Mouse (Mus musculus) liver, embryonic 13.5 days (tissue): Measurements from ENCODE around the gene Angptl6. TPM values are rescaled to one million over a fixed set of nuclear protein-coding genes. Genes with fewer than 3 reads are reported as not detected.

Experiments
- ATAC-seq: fragments of 200-750 bp; cut with Nextera tagmentation; 2 replicates; pipeline ENCODE4 v1.8.0; 2017; ENCODE audit warnings: low read depth, mild to moderate bottlenecking, moderate number of reproducible peaks, moderate library complexity
- DNase-seq: peaks from one replicate; pipeline ENCODE4 v3.0.0; 2022
- H3K27ac ChIP-seq: fragments of 300-500 bp; sonication (generic); 2 replicates; pipeline ENCODE4 v1.5.1; 2015; ENCODE audit warnings: moderate library complexity, mild to moderate bottlenecking, inconsistent platforms
- H3K27me3 ChIP-seq: fragments of 300-500 bp; sonication (generic); 2 replicates; pipeline ENCODE4 v1.6.1; 2015; ENCODE audit warnings: mild to moderate bottlenecking, inconsistent platforms
- H3K36me3 ChIP-seq: fragments of 300-500 bp; sonication (generic); 2 replicates; pipeline ENCODE4 v1.6.1; 2015; ENCODE audit warnings: mild to moderate bottlenecking, inconsistent platforms
- H3K4me1 ChIP-seq: fragments of 300-500 bp; sonication (generic); replicated peaks from 2 replicates; pipeline ENCODE4 v1.6.1; 2015; ENCODE audit warnings: inconsistent platforms
- H3K4me2 ChIP-seq: fragments of 300-500 bp; sonication (generic); 2 replicates; pipeline ENCODE4 v1.6.1; 2015; ENCODE audit warnings: inconsistent platforms, mild to moderate bottlenecking, moderate library complexity
- H3K4me3 ChIP-seq: fragments of 300-500 bp; sonication (generic); replicated peaks from 2 replicates; pipeline ENCODE4 v1.5.1; 2015; ENCODE audit warnings: mild to moderate bottlenecking, inconsistent platforms
- H3K9ac ChIP-seq: fragments of 300-500 bp; sonication (generic); 2 replicates; pipeline ENCODE4 v1.6.1; 2015; ENCODE audit warnings: mild to moderate bottlenecking, inconsistent platforms
- H3K9me3 ChIP-seq: fragments of 300-500 bp; sonication (generic); replicated peaks from 2 replicates; pipeline ENCODE4 v1.6.1; 2016; ENCODE audit warnings: inconsistent platforms
- WGBS: fragments of 180-500 bp; shearing (Covaris S2); methylation state at CpG from one replicate; pipeline ENCODE4 v1.1.7; 2015; ENCODE audit not compliant: insufficient replicate concordance; 5-methylcytosine and 5-hydroxymethylcytosine counted together
- polyA plus RNA-seq: library from polyadenylated mRNA; unstranded; fragments of >200 nt; fragmentation: Nextera tagmentation; extraction: Ambion mirVana; gene quantifications from 2 replicates; pipeline ENCODE4 v1.2.1, GENCODE M21; 2015

Angptl6 gene
- polyA plus RNA-seq, 1 experiment from 2014 or later: 10.1 TPM

DNA sequence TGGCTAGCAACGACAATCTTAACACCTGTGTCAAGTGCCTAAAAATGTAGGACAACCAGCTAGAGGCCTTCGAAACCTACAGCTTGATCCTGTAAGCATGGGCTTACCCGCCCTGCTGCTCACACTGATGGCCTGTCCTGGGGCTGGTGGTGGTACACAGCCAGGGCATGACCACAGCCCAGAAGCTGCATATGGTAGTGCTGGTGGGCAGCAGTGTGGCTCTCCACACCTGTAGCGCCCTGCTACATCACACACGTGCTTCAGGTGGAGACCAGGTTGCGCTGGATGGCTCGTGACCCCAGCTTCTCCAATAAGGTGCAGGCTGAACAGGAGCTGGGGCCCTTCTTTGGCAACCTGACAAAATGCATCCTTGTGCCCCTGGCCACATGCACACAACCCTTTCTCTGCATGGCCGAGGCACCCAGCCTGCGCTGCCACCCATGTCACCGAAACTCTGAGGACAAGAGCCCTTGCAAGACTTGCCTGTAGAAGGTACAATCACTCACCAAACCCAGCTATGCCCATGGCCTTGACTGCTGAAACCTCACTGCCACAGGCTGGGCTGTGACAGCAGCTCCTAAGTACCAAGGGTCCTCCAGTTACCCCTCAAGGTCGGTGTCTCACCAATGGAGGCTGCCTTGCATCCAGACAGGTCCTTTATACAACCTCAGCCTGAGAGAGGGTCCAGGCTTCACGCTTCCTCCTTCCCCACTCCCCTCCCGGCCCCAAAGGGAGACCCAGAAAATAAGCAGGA is 14.2 kb upstream of the Angptl6 start:
- DNase-seq (no peak), ATAC-seq (no peak)
- Histone ChIP-seq H3K4me3 (no peak overlapping the region), H3K27me3 (no peaks in the 10 kb centered on the region), H3K27ac (peak overlapping the region; percentile 47), H3K4me1 (peaks cover 70% of the 10 kb centered on the region), H3K36me3 (peaks cover 85% of the 10 kb centered on the region), H3K4me2 (no peak overlapping the region), H3K9ac (no peak overlapping the region), H3K9me3 (no peaks in the 10 kb centered on the region)
- 73% methylated on average over 13 of the region's 13 CpGs for WGBS

DNA sequence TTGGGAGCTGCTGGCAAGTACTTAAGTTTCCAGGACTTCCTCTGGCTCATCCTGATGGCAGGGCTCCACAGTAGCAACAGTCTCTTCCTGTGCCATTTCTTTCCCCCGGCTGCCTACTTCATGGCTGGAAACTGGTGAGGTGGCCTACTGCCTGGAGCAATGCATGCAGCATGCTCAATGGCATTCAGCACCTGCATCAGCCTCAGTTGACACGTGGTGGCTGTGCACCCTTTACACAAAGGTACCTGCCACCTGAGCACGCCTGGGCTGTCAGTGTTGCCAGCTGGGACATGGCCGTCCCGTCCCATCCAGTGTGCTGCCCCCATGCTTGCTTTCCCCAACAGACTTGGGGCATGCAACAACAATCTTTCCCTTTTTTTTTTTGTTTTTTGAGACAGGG is 13.5 kb upstream of the Angptl6 start:
- H3K27ac ChIP-seq: peak overlapping the region; percentile 47

DNA sequence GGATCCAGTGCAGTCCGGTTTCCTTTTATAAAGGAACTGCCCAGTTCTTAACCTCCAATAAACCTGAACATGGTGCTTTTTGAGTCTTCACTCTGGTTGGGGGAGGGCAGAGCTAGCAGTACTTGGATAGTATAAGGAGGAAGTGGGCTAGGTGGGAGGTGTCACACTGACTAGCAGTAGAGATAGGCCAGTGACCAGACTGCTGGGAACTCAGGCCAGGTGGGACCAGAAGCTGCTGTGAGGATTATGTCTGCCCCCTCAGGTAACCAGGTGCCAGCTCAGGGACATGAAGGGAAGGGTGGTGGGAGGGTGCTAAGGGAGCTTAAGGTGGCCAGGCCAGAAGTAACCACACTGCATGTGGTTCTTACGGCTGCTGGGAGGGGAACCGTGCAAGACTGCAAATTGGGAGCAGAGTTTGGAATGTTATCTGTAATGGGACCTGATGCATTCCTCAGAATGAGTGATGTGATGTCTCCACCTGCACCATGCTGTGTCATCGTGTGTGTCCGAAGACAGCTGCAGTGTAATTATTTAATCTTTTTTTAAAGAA is 12.7 kb upstream of the Angptl6 start:
- peaks cover 80% of the 10 kb centered on the region for H3K36me3 ChIP-seq

More for the DNA sequence above, 13.5 kb upstream of the Angptl6 start:
- peaks cover 73% of the 10 kb centered on the region for H3K4me1 ChIP-seq
- no peak overlapping the region for H3K4me2 ChIP-seq
- ATAC-seq: no peak
- no peaks in the 10 kb centered on the region for H3K27me3 ChIP-seq
- peaks cover 85% of the 10 kb centered on the region for H3K36me3 ChIP-seq
- no peak for DNase-seq
- H3K4me3 ChIP-seq: no peak overlapping the region
- no peaks in the 10 kb centered on the region for H3K9me3 ChIP-seq
- H3K9ac ChIP-seq: no peak overlapping the region
- WGBS: 57% methylated on average over 5 of the region's 5 CpGs

GRCm38 (mm10) chr9:20891339-20892103 is 12.0 kb upstream of the Angptl6 start:
- Histone ChIP-seq H3K4me1 (peaks cover 64% of the 10 kb centered on the region), H3K36me3 (peaks cover 73% of the 10 kb centered on the region), H3K9me3 (no peaks in the 10 kb centered on the region), H3K4me2 (no peak overlapping the region), H3K27me3 (no peaks in the 10 kb centered on the region), H3K27ac (peak overlapping the region; percentile 90), H3K9ac (0 out of 2 replicates have a peak overlapping the region, but pooled peaks have one; percentile 15), H3K4me3 (peak overlapping the region; percentile 14; the same call in 1 of the 2 replicates)
- 73% methylated on average over 26 of the region's 26 CpGs for WGBS
- DNase-seq (no peak), ATAC-seq (no peak)

More for the DNA sequence above, 12.7 kb upstream of the Angptl6 start:
- no peak overlapping the region for H3K4me3 ChIP-seq
- H3K9me3 ChIP-seq: no peaks in the 10 kb centered on the region
- H3K4me1 ChIP-seq: peaks cover 67% of the 10 kb centered on the region
- H3K27me3 ChIP-seq: no peaks in the 10 kb centered on the region
- 0 out of 2 replicates have a peak overlapping the region, but pooled peaks have one; percentile 15 for H3K9ac ChIP-seq
- DNase-seq (no peak), ATAC-seq (no peak)
- whole genome bisulfite sequencing: 49% methylated on average over 5 of the region's 5 CpGs
- peak overlapping the region; percentile 90 for H3K27ac ChIP-seq
- H3K4me2 ChIP-seq: no peak overlapping the region

DNA sequence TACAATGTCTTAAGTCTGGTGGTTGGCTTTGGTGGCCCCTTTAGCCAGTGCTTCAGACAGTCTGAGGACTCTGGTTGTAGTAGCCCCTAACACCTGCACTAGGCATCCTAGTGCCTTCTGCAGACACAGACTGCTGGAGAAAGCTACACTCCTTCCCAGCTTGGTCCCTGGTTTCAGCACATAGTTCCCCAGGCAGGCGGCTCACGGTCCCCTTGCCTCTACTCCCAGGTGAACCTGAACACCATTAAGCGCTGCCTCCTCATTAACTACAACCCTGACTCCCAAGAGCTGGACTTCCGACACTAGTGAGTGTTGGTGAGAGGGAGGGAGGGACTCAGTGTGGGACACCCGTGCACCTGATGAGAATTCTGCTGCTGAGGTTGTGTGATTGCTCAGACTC is 10.9 kb upstream of the Angptl6 start:
- H3K4me1 ChIP-seq: peaks cover 53% of the 10 kb centered on the region
- H3K9ac ChIP-seq: peak overlapping the region; percentile 96
- no peaks in the 10 kb centered on the region for H3K9me3 ChIP-seq
- H3K4me2 ChIP-seq: peak overlapping the region; percentile 95
- H3K27ac ChIP-seq: peak overlapping the region; percentile 90
- no peaks in the 10 kb centered on the region for H3K27me3 ChIP-seq
- DNase-seq (no peak), ATAC-seq (no peak)
- H3K36me3 ChIP-seq: peaks cover 62% of the 10 kb centered on the region
- H3K4me3 ChIP-seq: peak overlapping the region; percentile 95
- 89% methylated on average over 5 of the region's 5 CpGs for WGBS

- peak overlapping the region; percentile 90 for H3K27ac ChIP-seq
- no peaks in the 10 kb centered on the region for H3K9me3 ChIP-seq
- H3K27me3 ChIP-seq: no peaks in the 10 kb centered on the region
- DNase-seq (peak; percentile 71), ATAC-seq (peak; percentile 74)
- peaks cover 53% of the 10 kb centered on the region for H3K36me3 ChIP-seq
- peak overlapping the region; percentile 95 for H3K4me2 ChIP-seq
- H3K9ac ChIP-seq: peak overlapping the region; percentile 96
- 29% methylated on average over 29 of the region's 29 CpGs for WGBS
- H3K4me3 ChIP-seq: peak overlapping the region; percentile 95
- peaks cover 50% of the 10 kb centered on the region for H3K4me1 ChIP-seq
These were observed 9.9 kb upstream of the Angptl6 start for GRCm38 (mm10) chr9:20889185-20890141.

GRCm38 (mm10) chr9:20888386-20888765 is 8.8 kb upstream of the Angptl6 start:
- no peaks in the 10 kb centered on the region for H3K27me3 ChIP-seq
- WGBS: under 1% methylated on average over 30 of the region's 30 CpGs
- H3K4me3 ChIP-seq: peak overlapping the region; percentile 95
- peak overlapping the region; percentile 90 for H3K27ac ChIP-seq
- H3K9me3 ChIP-seq: no peaks in the 10 kb centered on the region
- peak; percentile 11 for ATAC-seq
- peaks cover 42% of the 10 kb centered on the region for H3K36me3 ChIP-seq
- H3K4me1 ChIP-seq: peaks cover 44% of the 10 kb centered on the region
- DNase-seq: no peak
- peak overlapping the region; percentile 96 for H3K9ac ChIP-seq
- H3K4me2 ChIP-seq: peak overlapping the region; percentile 95

DNA sequence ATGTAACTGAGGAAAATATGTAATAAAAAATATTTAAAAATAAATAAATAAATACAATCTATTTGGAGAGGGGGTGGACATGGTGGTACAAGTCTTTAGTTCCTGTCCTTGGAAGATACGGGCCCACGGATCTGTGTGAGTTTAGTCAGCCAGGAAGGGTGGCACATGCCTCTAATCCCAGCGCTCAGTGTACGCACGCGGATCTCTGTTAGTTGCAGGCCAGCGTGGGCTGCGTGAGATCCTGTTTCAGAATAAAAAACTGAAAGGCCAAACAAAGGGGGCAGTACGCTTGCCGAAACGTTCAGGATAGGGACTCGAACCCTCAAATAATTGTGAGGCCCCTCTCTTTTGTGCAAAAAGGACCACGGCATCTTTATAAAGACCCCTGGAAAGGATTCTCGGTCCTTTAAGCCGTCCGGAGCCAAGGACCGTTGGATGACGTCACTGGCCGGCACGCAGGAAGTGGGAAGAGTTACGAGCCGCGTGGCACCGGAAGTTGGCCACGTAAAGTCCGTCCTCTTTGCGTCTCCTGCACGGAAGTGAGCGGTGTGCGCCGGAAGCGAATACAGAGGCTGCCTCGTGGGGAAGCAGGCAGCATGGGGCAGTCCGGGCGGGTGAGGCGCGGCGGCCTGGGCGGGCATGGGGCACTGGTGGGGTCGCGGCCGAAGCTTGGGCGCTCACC is 8.3 kb upstream of the Angptl6 start, which contains the start of gene Ppan:
TSS of gene Ppan (plus strand) at position 472 of the 682 bp plus-strand sequence.
- peak within 1 kb of the TSS; percentile 90 for H3K27ac ChIP-seq
- H3K4me1 ChIP-seq: peaks cover 44% of the 10 kb centered on the region
- H3K27me3 ChIP-seq: no peaks in the 10 kb centered on the region
- DNase-seq (peak; percentile 89), ATAC-seq (peak; percentile 88)
- peak within 1 kb of the TSS; percentile 95 for H3K4me2 ChIP-seq
- peaks cover 37% of the 10 kb centered on the region for H3K36me3 ChIP-seq
- WGBS: under 1% methylated on average over 43 of the region's 43 CpGs
- H3K9ac ChIP-seq: peak within 1 kb of the TSS; percentile 96
- H3K4me3 ChIP-seq: peak within 1 kb of the TSS; percentile 95
- H3K9me3 ChIP-seq: no peaks in the 10 kb centered on the region

DNA sequence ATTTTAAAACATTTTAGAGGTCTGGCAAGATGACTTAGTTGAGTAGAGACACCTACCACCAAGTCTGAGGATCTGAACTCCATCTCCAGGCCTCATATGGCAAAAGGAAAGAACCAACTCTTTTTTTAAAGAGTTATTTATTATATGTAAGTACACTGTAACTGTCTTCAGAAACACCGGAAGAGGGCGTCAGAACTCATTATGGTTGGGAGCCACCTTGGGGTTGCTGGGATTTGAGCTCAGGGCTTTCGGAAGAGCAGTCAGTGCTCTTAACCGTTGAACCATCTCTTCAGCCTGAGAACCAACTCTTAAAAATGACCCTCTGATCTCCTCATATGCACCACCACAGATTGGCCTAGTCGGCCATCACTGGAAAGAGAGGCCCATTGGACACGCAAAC is 7.7 kb upstream of the Angptl6 start:
- WGBS: 82% methylated on average over 6 of the region's 6 CpGs
- Histone ChIP-seq H3K9me3 (no peaks in the 10 kb centered on the region), H3K4me1 (peaks cover 43% of the 10 kb centered on the region), H3K27ac (peak overlapping the region; percentile 88; the same call in 1 of the 2 replicates), H3K4me2 (peak overlapping the region; percentile 95), H3K9ac (peak overlapping the region; percentile 96; the same call in 1 of the 2 replicates), H3K36me3 (peaks cover 30% of the 10 kb centered on the region), H3K27me3 (no peaks in the 10 kb centered on the region), H3K4me3 (peak overlapping the region; percentile 95; the same call in 1 of the 2 replicates)
- DNase-seq (no peak), ATAC-seq (no peak)

DNA sequence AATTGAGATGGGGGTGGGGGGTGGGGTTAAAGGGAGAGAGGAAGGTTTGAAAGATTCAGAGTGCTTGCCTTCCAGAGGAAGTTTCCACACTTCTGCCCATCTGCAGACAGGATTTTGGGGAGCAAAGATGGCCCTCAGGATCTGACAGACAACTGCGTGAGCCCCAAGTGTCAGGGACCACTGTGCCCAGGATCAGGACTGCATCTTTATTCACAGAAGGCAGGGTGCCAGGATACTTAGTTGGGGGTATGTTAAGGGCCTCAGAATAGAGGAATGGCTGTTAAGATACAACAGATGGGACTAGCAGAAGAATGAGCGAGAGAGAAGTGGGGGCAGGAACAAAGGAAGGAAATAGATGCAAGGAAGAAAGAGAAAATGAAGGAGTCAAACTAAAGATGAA is 7.0 kb upstream of the Angptl6 start:
- ATAC-seq (no peak), DNase-seq (no peak)
- Histone ChIP-seq H3K27me3 (no peaks in the 10 kb centered on the region), H3K9ac (no peak overlapping the region), H3K4me2 (no peak overlapping the region), H3K36me3 (peaks cover 24% of the 10 kb centered on the region), H3K4me1 (peaks cover 37% of the 10 kb centered on the region), H3K4me3 (no peak overlapping the region), H3K9me3 (no peaks in the 10 kb centered on the region), H3K27ac (no peak overlapping the region)
- WGBS: 87% methylated on average over 2 of the region's 2 CpGs
